Mouse (Mus musculus) midbrain, embryonic 13.5 days (tissue): ENCODE results near the gene Gsk3a. TPM values are rescaled to one million over a fixed set of nuclear protein-coding genes. Genes with fewer than 3 reads are reported as not detected.

Experiments used
- ATAC-seq: fragments of 200-750 bp; cut with Nextera tagmentation; 2 replicates; pipeline ENCODE4 v1.8.0; 2017; ENCODE audit warnings: mild to moderate bottlenecking, moderate TSS enrichment, moderate library complexity
- H3K27ac ChIP-seq: fragments of 300-500 bp; sonication (generic); 2 replicates; pipeline ENCODE4 v1.5.1; 2015; ENCODE audit warnings: inconsistent platforms, mild to moderate bottlenecking, moderate library complexity
- H3K27me3 ChIP-seq: fragments of 300-500 bp; sonication (generic); 2 replicates; pipeline ENCODE4 v1.6.1; 2015; ENCODE audit warnings: mild to moderate bottlenecking, inconsistent platforms
- H3K36me3 ChIP-seq: fragments of 300-500 bp; sonication (generic); 2 replicates; pipeline ENCODE4 v1.6.1; 2015; ENCODE audit warnings: mild to moderate bottlenecking, inconsistent platforms
- H3K4me1 ChIP-seq: fragments of 300-500 bp; sonication (generic); replicated peaks from 2 replicates; pipeline ENCODE4 v1.6.1; 2015; ENCODE audit warnings: inconsistent platforms
- H3K4me2 ChIP-seq: fragments of 300-500 bp; sonication (generic); replicated peaks from 2 replicates; pipeline ENCODE4 v1.6.1; 2015; ENCODE audit warnings: moderate library complexity, mild to moderate bottlenecking, inconsistent platforms
- H3K4me3 ChIP-seq: fragments of 300-500 bp; sonication (generic); replicated peaks from 2 replicates; pipeline ENCODE4 v1.5.1; 2015; ENCODE audit warnings: mild to moderate bottlenecking, inconsistent platforms
- H3K9ac ChIP-seq: fragments of 300-500 bp; sonication (generic); replicated peaks from 2 replicates; pipeline ENCODE4 v1.6.1; 2015; ENCODE audit warnings: mild to moderate bottlenecking, inconsistent platforms
- H3K9me3 ChIP-seq: fragments of 300-500 bp; sonication (generic); 2 replicates; pipeline ENCODE4 v1.6.1; 2016; ENCODE audit warnings: mild to moderate bottlenecking, inconsistent platforms
- WGBS: fragments of 180-500 bp; shearing (Covaris S2); methylation state at CpG from one replicate; pipeline ENCODE4 v1.1.7; 2015; 5-methylcytosine and 5-hydroxymethylcytosine counted together
- polyA plus RNA-seq: library from polyadenylated mRNA; unstranded; fragments of >200 nt; fragmentation: Nextera tagmentation; extraction: Ambion mirVana; gene quantifications from 2 replicates; pipeline ENCODE4 v1.2.1, GENCODE M21; 2015

The Gsk3a gene
- polyA plus RNA-seq, 1 experiment from 2014 or later, result 15.9 TPM

DNA sequence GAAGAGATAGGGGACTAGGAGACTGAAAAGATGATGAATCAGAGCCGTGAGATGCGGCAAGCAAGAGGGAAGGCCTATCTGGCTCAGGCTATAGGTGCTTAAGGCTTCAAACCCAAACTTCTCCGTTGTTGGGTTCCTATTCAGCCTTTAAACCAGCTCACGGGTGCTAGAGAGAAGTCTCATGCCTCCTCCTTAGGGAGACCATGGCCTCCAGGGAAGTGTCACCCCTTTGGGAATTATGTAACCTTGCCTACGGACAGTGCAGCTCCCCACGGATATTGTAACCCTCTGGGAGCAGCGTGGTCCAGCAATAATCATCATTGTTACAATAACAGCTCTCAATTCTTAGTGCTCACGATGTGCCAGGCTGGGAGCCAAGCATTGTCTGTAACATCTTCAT, 14.2 kb upstream of the Gsk3a start:
- H3K4me2 ChIP-seq, result peak overlapping the region; percentile 99
- H3K9me3 ChIP-seq, result no peaks in the 10 kb centered on the region
- H3K9ac ChIP-seq, result peak overlapping the region; percentile 56
- peaks cover 40% of the 10 kb centered on the region for H3K4me1 ChIP-seq
- ATAC-seq, result no peak
- H3K4me3 ChIP-seq, result peak overlapping the region; percentile 79
- H3K36me3 ChIP-seq, result no peaks in the 10 kb centered on the region
- 11% methylated on average over 8 of the region's 8 CpGs for WGBS
- peak overlapping the region; percentile 88 for H3K27ac ChIP-seq
- no peaks in the 10 kb centered on the region for H3K27me3 ChIP-seq

GRCm38 (mm10) chr7:25251071-25251791, 13.6 kb upstream of the Gsk3a start:
- peaks cover 46% of the 10 kb centered on the region for H3K4me1 ChIP-seq
- peak overlapping the region; percentile 79 for H3K4me3 ChIP-seq
- peak overlapping the region; percentile 88 for H3K27ac ChIP-seq
- 1% methylated on average over 22 of the region's 22 CpGs for WGBS
- peak overlapping the region; percentile 56 for H3K9ac ChIP-seq
- H3K36me3 ChIP-seq, result no peaks in the 10 kb centered on the region
- no peaks in the 10 kb centered on the region for H3K9me3 ChIP-seq
- H3K4me2 ChIP-seq, result peak overlapping the region; percentile 99
- H3K27me3 ChIP-seq, result no peaks in the 10 kb centered on the region
- ATAC-seq, result peak; percentile 12; the same call in 1 of the 2 replicates

GRCm38 (mm10) chr7:25250141-25250972, 12.7 kb upstream of the Gsk3a start, which contains the start of gene Erf:
Erf (minus strand) TSS chr7:25250761.
- peak within 1 kb of the TSS; percentile 88 for H3K27ac ChIP-seq
- no peaks in the 10 kb centered on the region for H3K9me3 ChIP-seq
- peak; percentile 72 for ATAC-seq
- 0 out of 2 replicates have a peak, but pooled peaks cover under 1% of the 10 kb centered on the region for H3K36me3 ChIP-seq
- H3K27me3 ChIP-seq, result no peaks in the 10 kb centered on the region
- H3K4me3 ChIP-seq, result peak within 1 kb of the TSS; percentile 79
- peak within 1 kb of the TSS; percentile 74 for H3K9ac ChIP-seq
- peak within 1 kb of the TSS; percentile 99 for H3K4me2 ChIP-seq
- H3K4me1 ChIP-seq, result peaks cover 50% of the 10 kb centered on the region
- WGBS, result 2% methylated on average over 62 of the region's 81 CpGs

DNA sequence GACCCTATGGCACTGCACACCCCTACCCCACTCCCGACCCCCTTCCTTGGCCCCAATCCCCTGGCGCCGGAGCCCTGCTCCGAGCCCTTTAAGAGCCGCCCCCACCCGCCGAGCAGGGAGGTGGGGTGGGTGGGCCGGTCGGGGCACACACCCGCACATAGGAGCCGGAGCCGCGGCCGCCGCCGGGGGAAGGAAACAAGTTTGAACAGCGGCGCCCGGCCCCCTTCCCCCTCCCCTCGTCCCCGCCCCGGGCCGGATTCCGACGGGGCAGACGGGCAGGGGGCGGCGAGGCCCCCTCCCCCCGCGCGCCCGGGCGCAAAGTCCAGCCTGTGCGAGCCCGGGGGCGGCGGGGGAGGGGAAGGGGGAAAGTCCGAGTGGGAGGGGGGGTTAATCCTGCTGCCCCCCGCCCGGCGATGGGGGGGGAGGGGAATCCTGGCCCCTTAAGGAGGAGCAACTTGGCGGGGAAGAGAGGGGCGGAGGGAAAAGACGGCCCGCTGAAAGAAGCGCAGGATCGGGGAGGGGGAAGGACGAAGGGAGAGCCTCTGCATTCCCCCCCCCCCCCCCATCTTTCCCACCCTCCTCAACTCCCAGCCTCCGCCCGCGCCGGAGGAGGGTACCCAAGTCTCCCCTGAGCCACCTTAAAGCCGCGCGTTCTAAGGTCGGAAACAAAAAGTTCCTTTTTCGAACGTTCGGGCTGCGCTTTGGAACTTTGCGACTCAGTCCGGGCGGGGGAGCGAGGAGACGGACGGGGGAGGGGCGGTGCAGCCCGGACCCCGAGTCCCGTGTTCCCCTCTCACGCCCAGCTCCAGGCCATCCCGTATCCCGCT, 11.9 kb upstream of the Gsk3a start:
- Histone ChIP-seq H3K4me1 (peaks cover 50% of the 10 kb centered on the region), H3K27me3 (no peaks in the 10 kb centered on the region), H3K9ac (peak overlapping the region; percentile 74), H3K27ac (peak overlapping the region; percentile 88), H3K4me3 (peak overlapping the region; percentile 79), H3K4me2 (peak overlapping the region; percentile 99), H3K36me3 (0 out of 2 replicates have a peak, but pooled peaks cover 6% of the 10 kb centered on the region), H3K9me3 (no peaks in the 10 kb centered on the region)
- WGBS, result under 1% methylated on average over 35 of the region's 73 CpGs
- ATAC-seq, result peak; percentile 43

- WGBS, result under 1% methylated on average over 25 of the region's 25 CpGs
- peak; percentile 24 for ATAC-seq
- peak overlapping the region; percentile 88 for H3K27ac ChIP-seq
- H3K9ac ChIP-seq, result peak overlapping the region; percentile 74
- H3K4me1 ChIP-seq, result peaks cover 50% of the 10 kb centered on the region
- H3K27me3 ChIP-seq, result no peaks in the 10 kb centered on the region
- peak overlapping the region; percentile 79 for H3K4me3 ChIP-seq
- peak overlapping the region; percentile 99 for H3K4me2 ChIP-seq
- H3K36me3 ChIP-seq, result 0 out of 2 replicates have a peak, but pooled peaks cover 8% of the 10 kb centered on the region
- H3K9me3 ChIP-seq, result no peaks in the 10 kb centered on the region
Observed at GRCm38 (mm10) chr7:25248846-25249313, 11.2 kb upstream of the Gsk3a start.

DNA sequence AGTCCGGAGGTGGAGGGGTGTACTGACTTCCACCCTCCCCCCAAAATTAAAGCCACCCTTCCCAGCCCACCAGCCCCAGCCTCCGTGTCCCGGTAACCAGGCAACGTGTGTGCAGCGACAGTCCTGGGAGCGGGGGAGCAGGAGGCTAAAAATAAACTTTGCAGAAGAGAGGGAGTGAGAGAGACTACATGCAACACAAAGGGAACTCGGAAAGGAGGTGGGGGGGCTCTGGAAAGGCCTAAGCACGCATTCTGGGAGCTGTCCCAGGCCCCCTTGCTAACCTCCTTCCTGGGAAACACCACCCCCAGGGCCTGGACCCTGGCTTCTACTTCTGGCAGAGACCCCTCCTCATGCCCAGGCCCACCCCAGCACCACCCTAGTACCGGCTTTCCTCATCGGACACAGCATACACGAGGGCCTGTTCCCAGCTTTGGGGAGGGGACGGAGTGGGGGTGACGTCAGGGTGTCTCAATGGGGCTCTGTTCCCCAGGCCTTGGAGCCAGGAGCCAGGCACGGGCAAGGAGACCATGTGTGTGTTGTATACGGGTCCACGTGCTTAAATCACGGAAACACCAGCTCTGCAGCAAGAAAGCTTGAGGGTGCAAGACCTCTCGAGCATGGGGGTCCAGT, 10.5 kb upstream of the Gsk3a start:
- Histone ChIP-seq H3K27ac (peak overlapping the region; percentile 88), H3K4me2 (peak overlapping the region; percentile 99), H3K27me3 (no peaks in the 10 kb centered on the region), H3K9ac (peak overlapping the region; percentile 74), H3K4me3 (peak overlapping the region; percentile 79), H3K4me1 (peaks cover 50% of the 10 kb centered on the region), H3K9me3 (no peaks in the 10 kb centered on the region), H3K36me3 (0 out of 2 replicates have a peak, but pooled peaks cover 8% of the 10 kb centered on the region)
- 2% methylated on average over 18 of the region's 18 CpGs for WGBS
- ATAC-seq, result peak; percentile 38

DNA sequence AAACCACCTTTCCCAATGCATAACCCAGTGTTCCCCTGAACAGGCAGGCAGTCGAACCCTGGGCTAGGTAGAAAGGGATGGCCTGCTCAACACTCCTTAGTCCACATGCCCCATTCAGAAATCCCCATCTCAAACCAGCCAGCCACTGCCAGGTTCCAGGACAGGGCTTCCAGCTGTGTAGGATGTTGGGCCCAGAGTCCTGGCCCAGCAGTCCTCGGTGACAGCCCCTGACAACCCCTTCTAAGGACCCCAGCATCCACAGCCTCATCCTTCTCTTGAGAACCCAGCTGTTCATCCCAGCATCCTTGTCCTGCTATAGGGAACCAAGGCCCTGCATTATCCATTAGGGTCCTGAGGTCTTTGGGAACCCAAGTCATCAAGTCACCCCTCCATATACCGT, 9.8 kb upstream of the Gsk3a start:
- Histone ChIP-seq H3K27ac (peak overlapping the region; percentile 88), H3K27me3 (no peaks in the 10 kb centered on the region), H3K4me3 (peak overlapping the region; percentile 79), H3K36me3 (0 out of 2 replicates have a peak, but pooled peaks cover 10% of the 10 kb centered on the region), H3K4me1 (peaks cover 50% of the 10 kb centered on the region), H3K9me3 (no peaks in the 10 kb centered on the region), H3K4me2 (peak overlapping the region; percentile 99), H3K9ac (peak overlapping the region; percentile 74; the same call in 1 of the 2 replicates)
- no peak for ATAC-seq
- 21% methylated on average over 3 of the region's 3 CpGs for WGBS

- no peak for ATAC-seq
- WGBS, result 63% methylated on average over 4 of the region's 4 CpGs
Observed at GRCm38 (mm10) chr7:25246759-25247137, 9.1 kb upstream of the Gsk3a start.

DNA sequence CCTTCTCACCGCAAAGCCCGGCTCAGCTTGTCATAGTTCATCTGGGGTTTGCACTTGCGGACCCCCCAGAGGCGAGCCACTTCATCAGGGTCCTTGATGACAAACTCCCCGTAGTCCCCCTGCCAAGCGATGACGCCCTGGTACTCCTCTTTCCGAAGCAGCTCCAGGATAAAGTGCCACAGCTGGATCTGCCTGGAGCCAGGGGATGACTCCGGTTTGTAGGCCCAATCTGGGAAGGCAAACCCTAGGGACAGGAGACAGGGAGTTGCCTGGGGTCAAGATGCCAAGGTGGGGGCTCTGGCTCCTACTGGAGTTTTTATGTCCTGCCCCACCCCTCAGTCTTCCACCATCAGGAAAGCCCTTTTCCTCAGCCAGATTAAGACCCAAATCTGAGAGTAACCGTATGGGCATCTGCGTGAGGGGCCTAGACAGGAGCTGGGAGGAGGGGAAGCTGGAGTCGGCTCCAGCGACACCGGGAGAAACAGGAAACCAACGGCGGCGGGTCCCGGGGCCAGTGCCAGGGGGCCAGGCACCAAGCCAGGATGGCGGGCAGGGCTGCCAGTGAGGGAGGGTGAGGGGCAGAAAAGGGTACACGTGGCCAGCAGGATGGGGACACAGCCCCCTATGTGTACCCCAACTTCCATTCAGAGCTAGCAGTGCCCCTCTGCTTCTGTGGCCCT, 8.6 kb upstream of the Gsk3a start:
- ATAC-seq, result no peak
- Histone ChIP-seq H3K27ac (peak overlapping the region; percentile 88), H3K9ac (no peak overlapping the region; the same call in 1 of the 2 replicates), H3K9me3 (no peaks in the 10 kb centered on the region), H3K4me3 (0 out of 2 replicates have a peak overlapping the region, but pooled peaks have one; percentile 79), H3K36me3 (0 out of 2 replicates have a peak, but pooled peaks cover 11% of the 10 kb centered on the region), H3K4me1 (peaks cover 40% of the 10 kb centered on the region), H3K27me3 (no peaks in the 10 kb centered on the region), H3K4me2 (peak overlapping the region; percentile 99)
- 77% methylated on average over 20 of the region's 20 CpGs for WGBS

More at GRCm38 (mm10) chr7:25246759-25247137, 9.1 kb upstream of the Gsk3a start:
- peak overlapping the region; percentile 99 for H3K4me2 ChIP-seq
- peak overlapping the region; percentile 79; the same call in 1 of the 2 replicates for H3K4me3 ChIP-seq
- H3K27ac ChIP-seq, result peak overlapping the region; percentile 88
- no peaks in the 10 kb centered on the region for H3K27me3 ChIP-seq
- no peaks in the 10 kb centered on the region for H3K9me3 ChIP-seq
- peak overlapping the region; percentile 74 for H3K9ac ChIP-seq
- peaks cover 46% of the 10 kb centered on the region for H3K4me1 ChIP-seq
- H3K36me3 ChIP-seq, result 0 out of 2 replicates have a peak, but pooled peaks cover 11% of the 10 kb centered on the region

DNA sequence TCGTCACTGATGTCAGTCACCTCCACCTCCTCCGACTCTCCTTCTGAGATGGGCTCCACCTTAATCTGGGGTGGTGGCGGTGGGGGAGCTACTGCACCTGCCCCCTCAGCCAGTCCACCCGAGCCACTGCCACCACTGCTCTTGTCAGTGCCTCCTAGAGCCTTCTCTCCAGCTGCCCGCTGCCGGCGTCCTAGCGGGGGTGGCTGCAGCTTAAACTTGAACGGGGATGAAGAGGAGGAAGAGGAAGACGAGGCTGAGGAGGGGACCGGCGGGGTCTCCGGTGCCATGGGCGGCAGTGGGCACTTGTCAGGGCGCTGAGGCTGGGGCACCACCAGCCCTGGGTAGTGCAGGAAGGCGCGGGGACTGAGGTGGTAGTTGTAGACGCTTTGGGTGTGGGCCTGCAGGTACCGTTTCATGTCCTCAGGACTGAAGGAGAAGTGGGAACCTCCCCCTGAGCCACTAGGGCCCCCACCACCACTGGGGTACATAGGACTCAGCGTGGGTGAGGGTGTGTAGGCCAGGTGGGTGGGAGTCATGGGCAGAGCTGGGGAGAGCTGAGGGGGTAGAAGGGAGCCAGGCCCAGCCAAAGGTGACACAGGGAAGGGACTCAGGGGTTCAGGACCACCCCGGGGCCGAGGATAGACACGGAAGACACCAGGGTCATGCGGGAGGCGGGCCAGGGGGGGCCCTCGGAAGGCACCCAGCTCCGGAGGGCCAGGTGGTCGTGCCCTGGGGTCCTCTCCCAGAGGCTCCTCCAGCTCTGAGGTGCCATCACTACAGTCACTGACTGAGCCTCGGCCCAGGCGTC, 7.1 kb upstream of the Gsk3a start:
- no peak overlapping the region for H3K27ac ChIP-seq

More for the DNA sequence above, 7.1 kb upstream of the Gsk3a start:
- WGBS, result 91% methylated on average over 29 of the region's 30 CpGs
- no peak for ATAC-seq
- no peaks in the 10 kb centered on the region for H3K9me3 ChIP-seq
- no peak overlapping the region for H3K9ac ChIP-seq
- H3K4me2 ChIP-seq, result no peak overlapping the region
- no peak overlapping the region for H3K4me3 ChIP-seq
- 0 out of 2 replicates have a peak, but pooled peaks cover 11% of the 10 kb centered on the region for H3K36me3 ChIP-seq
- H3K27me3 ChIP-seq, result no peaks in the 10 kb centered on the region
- H3K4me1 ChIP-seq, result peaks cover 38% of the 10 kb centered on the region
